Mouse (Mus musculus) spleen, adult 18-20 months (tissue): ENCODE results near the gene Zdhhc13.
A peak's percentile ranks its signal among the peaks of the same experiment; 100 is the strongest.

Experiments used
- DNase-seq, 2 experiments: peaks; one replicate each; pipeline ENCODE4 v3.0.0; 2022; ENCODE audit warnings: mixed read lengths in 2 of 2

The Zdhhc13 gene

GRCm38 (mm10) chr7:48788348-48788747, 455 bp upstream of the Zdhhc13 start:
- peak in 1 of 2 experiments; percentile 9 for DNase-seq

GRCm38 (mm10) chr7:48790117-48790516, 1.3 kb downstream of the Zdhhc13 start:
- no peak for DNase-seq

GRCm38 (mm10) chr7:48791412-48791811, 2.6 kb downstream of the Zdhhc13 start:
- DNase-seq: no peak

GRCm38 (mm10) chr7:48795130-48795529, 6.3 kb downstream of the Zdhhc13 start:
- DNase-seq: no peak

GRCm38 (mm10) chr7:48803381-48803780, 14.6 kb downstream of the Zdhhc13 start:
- DNase-seq: no peak

GRCm38 (mm10) chr7:48806587-48806986, 17.8 kb downstream of the Zdhhc13 start:
- no peak for DNase-seq

- DNase-seq: no peak
Measured at GRCm38 (mm10) chr7:48810652-48811051, 21.8 kb downstream of the Zdhhc13 start.

GRCm38 (mm10) chr7:48812358-48812757, 23.6 kb downstream of the Zdhhc13 start:
- no peak for DNase-seq

- no peak for DNase-seq
Measured at GRCm38 (mm10) chr7:48813594-48813993, 24.8 kb downstream of the Zdhhc13 start.

- DNase-seq: no peak
Measured at GRCm38 (mm10) chr7:48821654-48822053, 32.9 kb downstream of the Zdhhc13 start.

GRCm38 (mm10) chr7:48823621-48824020, 34.8 kb downstream of the Zdhhc13 start:
- DNase-seq: no peak

GRCm38 (mm10) chr7:48824671-48825070, 35.9 kb downstream of the Zdhhc13 start:
- DNase-seq: no peak

- DNase-seq: no peak
Measured at GRCm38 (mm10) chr7:48825170-48825569, 36.4 kb downstream of the Zdhhc13 start.

GRCm38 (mm10) chr7:48829177-48829910, 40.5 kb downstream of the Zdhhc13 start:
- DNase-seq: no peak

GRCm38 (mm10) chr7:48830395-48830794, 41.6 kb downstream of the Zdhhc13 start:
- DNase-seq: no peak

GRCm38 (mm10) chr7:48832735-48833134, 43.9 kb downstream of the Zdhhc13 start:
- DNase-seq: no peak

GRCm38 (mm10) chr7:48834371-48834970, 45.7 kb downstream of the Zdhhc13 start:
- DNase-seq: no peak

- DNase-seq: no peak
Measured at GRCm38 (mm10) chr7:48834989-48835626, 46.3 kb downstream of the Zdhhc13 start.

- DNase-seq: no peak
Measured at GRCm38 (mm10) chr7:48836949-48837348, 48.1 kb downstream of the Zdhhc13 start.

- DNase-seq: no peak
Measured at GRCm38 (mm10) chr7:48838434-48838833, 49.6 kb downstream of the Zdhhc13 start.

GRCm38 (mm10) chr7:48840545-48840944, 51.7 kb downstream of the Zdhhc13 start:
- DNase-seq: no peak

GRCm38 (mm10) chr7:48841538-48841937, 52.7 kb downstream of the Zdhhc13 start:
- DNase-seq: no peak

GRCm38 (mm10) chr7:48842353-48842752, 53.5 kb downstream of the Zdhhc13 start:
- DNase-seq: no peak

GRCm38 (mm10) chr7:48843541-48843940, 54.7 kb downstream of the Zdhhc13 start:
- no peak for DNase-seq
